Mouse (Mus musculus): Measurements from ENCODE around the gene Traf3ip1. TPM values are rescaled to one million over a fixed set of nuclear protein-coding genes. Genes with fewer than 3 reads are reported as not detected.

Traf3ip1 gene
- 1 to 10 TPM; 4.4 to 5.3 TPM for total RNA-seq (2021)

GRCm38 (mm10) chr1:91494457-91495140, at the start of gene Traf3ip1:
Traf3ip1 (plus strand) TSS chr1:91494647.
- intact Hi-C loops (cut with DNase I), result no loop called here
- DNase-seq, result peak; percentile 94 to 95

- no peak for DNase-seq
- intact Hi-C loops (cut with DNase I), result no loop called here
Measured at GRCm38 (mm10) chr1:91444841-91445830, 49.3 kb upstream of the Traf3ip1 start.

- intact Hi-C loops (cut with DNase I), result no loop called here
Measured at GRCm38 (mm10) chr1:91446060-91446459, 48.4 kb upstream of the Traf3ip1 start.

GRCm38 (mm10) chr1:91446511-91446910, 47.9 kb upstream of the Traf3ip1 start:
- intact Hi-C loops (cut with DNase I), result no loop called here
- no peak for DNase-seq

More at GRCm38 (mm10) chr1:91446060-91446459, 48.4 kb upstream of the Traf3ip1 start:
- DNase-seq, result peak; percentile 84 to 91

- DNase-seq, result peak; percentile 52 to 69
- intact Hi-C loops (cut with DNase I), result no loop called here
Measured at GRCm38 (mm10) chr1:91448688-91449087, 45.8 kb upstream of the Traf3ip1 start.

GRCm38 (mm10) chr1:91450851-91451250, 43.6 kb upstream of the Traf3ip1 start:
- no peak for DNase-seq
- intact Hi-C loops (cut with DNase I), result no loop called here

GRCm38 (mm10) chr1:91451547-91452084, 42.8 kb upstream of the Traf3ip1 start:
- intact Hi-C loops (cut with DNase I), result no loop called here

GRCm38 (mm10) chr1:91453932-91454331, 40.5 kb upstream of the Traf3ip1 start:
- no peak for DNase-seq
- intact Hi-C loops (cut with DNase I), result no loop called here

More at GRCm38 (mm10) chr1:91451547-91452084, 42.8 kb upstream of the Traf3ip1 start:
- no peak for DNase-seq

- intact Hi-C loops (cut with DNase I), result no loop called here
- DNase-seq, result no peak
Measured at GRCm38 (mm10) chr1:91454366-91454765, 40.1 kb upstream of the Traf3ip1 start.

GRCm38 (mm10) chr1:91454927-91455326, 39.5 kb upstream of the Traf3ip1 start:
- intact Hi-C loops (cut with DNase I), result no loop called here
- DNase-seq, result no peak

GRCm38 (mm10) chr1:91455661-91456161, 38.7 kb upstream of the Traf3ip1 start:
- DNase-seq, result peak; percentile 71 to 72
- intact Hi-C loops (cut with DNase I), result no loop called here

GRCm38 (mm10) chr1:91456301-91456801, 38.1 kb upstream of the Traf3ip1 start:
- intact Hi-C loops (cut with DNase I), result no loop called here

GRCm38 (mm10) chr1:91457116-91457515, 37.3 kb upstream of the Traf3ip1 start:
- DNase-seq, result no peak

More at GRCm38 (mm10) chr1:91456301-91456801, 38.1 kb upstream of the Traf3ip1 start:
- DNase-seq, result peak; percentile 60 to 71

GRCm38 (mm10) chr1:91457698-91458097, 36.7 kb upstream of the Traf3ip1 start:
- no peak for DNase-seq
- intact Hi-C loops (cut with DNase I), result no loop called here

More at GRCm38 (mm10) chr1:91457116-91457515, 37.3 kb upstream of the Traf3ip1 start:
- intact Hi-C loops (cut with DNase I), result no loop called here

- DNase-seq, result peak; percentile 62 to 65
- intact Hi-C loops (cut with DNase I), result no loop called here
Measured at GRCm38 (mm10) chr1:91458223-91458861, 36.1 kb upstream of the Traf3ip1 start.

GRCm38 (mm10) chr1:91459059-91459809, 35.2 kb upstream of the Traf3ip1 start, which contains the start of gene Per2:
Per2 (minus strand) TSS chr1:91459324.
- intact Hi-C loops (cut with DNase I), result no loop called here
- peak; percentile 99 for DNase-seq

GRCm38 (mm10) chr1:91460069-91460468, 34.4 kb upstream of the Traf3ip1 start:
- intact Hi-C loops (cut with DNase I), result loop anchor here (1.0 kb wide), 1 partner anchor 32 kb away; no protein-coding TSS in a partner anchor
- DNase-seq, result no peak

GRCm38 (mm10) chr1:91460564-91460963, 33.9 kb upstream of the Traf3ip1 start:
- intact Hi-C loops (cut with DNase I), result loop anchor here (1.0 kb wide), 1 partner anchor 32 kb away; no protein-coding TSS in a partner anchor

GRCm38 (mm10) chr1:91463336-91463995, 31.0 kb upstream of the Traf3ip1 start:
- no peak for DNase-seq
- intact Hi-C loops (cut with DNase I), result no loop called here

More at GRCm38 (mm10) chr1:91460564-91460963, 33.9 kb upstream of the Traf3ip1 start:
- DNase-seq, result no peak

All from heart, postnatal 10 days (tissue).